Mouse (Mus musculus): Measurements from ENCODE around the gene Calca.

- TF ChIP-seq POLR2A (IDR thresholded peaks at IDR 0.05; ENCODE audit: low read depth, low read length), result no peak
- TF ChIP-seq CTCF (IDR thresholded peaks at IDR 0.05; ENCODE audit: extremely low read depth, insufficient read length, insufficient replicate concordance, low read depth, low read length), result no peak
Observed at GRCm38 (mm10) chr7:114582441-114582840, 53.7 kb downstream of the Calca start.
